Mouse (Mus musculus): ENCODE measurements at regions not wholly inside any gene's neighbourhood (a gene's known extent, or its start where the extent isn't known, plus 50 kb on each side); places are given as distances from the start of the nearest gene placed in this dataset.

- H3K9ac ChIP-seq = no peak overlapping the region
Measured at GRCm38 (mm10) chr4:64123675-64124074, 76.9 kb upstream of the Tnc start.

GRCm38 (mm10) chr4:64098247-64098646 is 51.4 kb upstream of the Tnc start:
- H3K9ac ChIP-seq = no peak overlapping the region

More at GRCm38 (mm10) chr4:64123675-64124074, 76.9 kb upstream of the Tnc start:
- no peak for ATAC-seq (replicated peaks; ENCODE audit: low FRiP score)
- H3K4me1 ChIP-seq = no peaks in the 10 kb centered on the region
- H3K9me3 ChIP-seq (replicated peaks) = no peaks in the 10 kb centered on the region
- H3K36me3 ChIP-seq = no peaks in the 10 kb centered on the region
- H3K4me3 ChIP-seq (replicated peaks) = no peak overlapping the region
- no peak overlapping the region for H3K27ac ChIP-seq
- H3K4me2 ChIP-seq = no peak overlapping the region
- WGBS = 91% methylated on average over 2 of the region's 2 CpGs
- H3K27me3 ChIP-seq = no peaks in the 10 kb centered on the region

More at GRCm38 (mm10) chr4:64098247-64098646, 51.4 kb upstream of the Tnc start:
- H3K4me1 ChIP-seq = no peaks in the 10 kb centered on the region
- no peak for ATAC-seq (replicated peaks; ENCODE audit: low FRiP score)
- H3K4me2 ChIP-seq = no peak overlapping the region
- no peak overlapping the region for H3K27ac ChIP-seq
- no peaks in the 10 kb centered on the region for H3K9me3 ChIP-seq (replicated peaks)
- H3K4me3 ChIP-seq (replicated peaks) = no peak overlapping the region
- H3K36me3 ChIP-seq = no peaks in the 10 kb centered on the region
- H3K27me3 ChIP-seq = no peaks in the 10 kb centered on the region
- 62% methylated on average over 4 of the region's 4 CpGs for WGBS
